Mouse (Mus musculus): ENCODE measurements around the gene Arap1. TPM values are rescaled to one million over a fixed set of nuclear protein-coding genes. Genes with fewer than 3 reads are reported as not detected.

Arap1 gene
- polyA plus RNA-seq, 2 experiments, result 77.1 to 92.6 TPM

GRCm38 (mm10) chr7:101330074-101330840 lies 17.6 kb upstream of the Arap1 start:
- H3K27me3 ChIP-seq (ENCODE audit: control insufficient read depth, insufficient read depth, low read length), result no peaks in the 10 kb centered on the region
- no peak overlapping the region for H3K9ac ChIP-seq (ENCODE audit: low read depth, low read length, severe bottlenecking)
- H3K27ac ChIP-seq (replicated peaks; ENCODE audit: low read depth, low read length), result no peak overlapping the region
- DNase-seq (ENCODE audit: low spot score) (no peak), ATAC-seq (ENCODE audit: low FRiP score, low read depth) (no peak)
- H3K9me3 ChIP-seq (ENCODE audit: control insufficient read depth, low read length), result no peaks in the 10 kb centered on the region
- H3K36me3 ChIP-seq (ENCODE audit: control insufficient read depth, insufficient read depth, low read length), result no peaks in the 10 kb centered on the region
- WGBS, result 64% methylated on average over 10 of the region's 10 CpGs
- no peak overlapping the region for H3K4me3 ChIP-seq (replicated peaks; ENCODE audit: low read length)
- H3K4me1 ChIP-seq (ENCODE audit: control insufficient read depth, insufficient read depth, low read length), result peaks cover 8% of the 10 kb centered on the region
- TF ChIP-seq POLR2A (IDR thresholded peaks at IDR 0.05; ENCODE audit: borderline replicate concordance, extremely low read depth, insufficient read depth, insufficient read length), result no peak
- no peak overlapping the region for H3K4me2 ChIP-seq (replicated peaks; ENCODE audit: low read depth, low read length, severe bottlenecking)

GRCm38 (mm10) chr7:101330841-101331173 lies 17.1 kb upstream of the Arap1 start:
- Histone ChIP-seq H3K4me2 (replicated peaks; ENCODE audit: low read depth, low read length, severe bottlenecking) (no peak overlapping the region), H3K27ac (replicated peaks; ENCODE audit: low read depth, low read length) (no peak overlapping the region), H3K36me3 (ENCODE audit: control insufficient read depth, insufficient read depth, low read length) (no peaks in the 10 kb centered on the region), H3K4me3 (replicated peaks; ENCODE audit: low read length) (no peak overlapping the region), H3K9ac (ENCODE audit: low read depth, low read length, severe bottlenecking) (no peak overlapping the region), H3K4me1 (ENCODE audit: control insufficient read depth, insufficient read depth, low read length) (peaks cover 9% of the 10 kb centered on the region), H3K9me3 (ENCODE audit: control insufficient read depth, low read length) (no peaks in the 10 kb centered on the region), H3K27me3 (ENCODE audit: control insufficient read depth, insufficient read depth, low read length) (no peaks in the 10 kb centered on the region)
- 66% methylated on average over 4 of the region's 4 CpGs for whole genome bisulfite sequencing
- TF ChIP-seq POLR2A (IDR thresholded peaks at IDR 0.05; ENCODE audit: borderline replicate concordance, extremely low read depth, insufficient read depth, insufficient read length), result no peak
- ATAC-seq (ENCODE audit: low FRiP score, low read depth), result no peak
- no peak for DNase-seq (ENCODE audit: low spot score)

- no peak for TF ChIP-seq POLR2A (IDR thresholded peaks at IDR 0.05; ENCODE audit: borderline replicate concordance, extremely low read depth, insufficient read depth, insufficient read length)
- H3K9me3 ChIP-seq (ENCODE audit: control insufficient read depth, low read length), result no peaks in the 10 kb centered on the region
- no peak for ATAC-seq (ENCODE audit: low FRiP score, low read depth)
- WGBS, result 81% methylated on average over 5 of the region's 5 CpGs
- no peak overlapping the region for H3K4me2 ChIP-seq (replicated peaks; ENCODE audit: low read depth, low read length, severe bottlenecking)
- no peak overlapping the region for H3K27ac ChIP-seq (replicated peaks; ENCODE audit: low read depth, low read length)
- peaks cover 9% of the 10 kb centered on the region for H3K4me1 ChIP-seq (ENCODE audit: control insufficient read depth, insufficient read depth, low read length)
- H3K4me3 ChIP-seq (replicated peaks; ENCODE audit: low read length), result no peak overlapping the region
- H3K36me3 ChIP-seq (ENCODE audit: control insufficient read depth, insufficient read depth, low read length), result no peaks in the 10 kb centered on the region
- no peak overlapping the region for H3K9ac ChIP-seq (ENCODE audit: low read depth, low read length, severe bottlenecking)
- DNase-seq (ENCODE audit: low spot score), result no peak
- H3K27me3 ChIP-seq (ENCODE audit: control insufficient read depth, insufficient read depth, low read length), result no peaks in the 10 kb centered on the region
Observed at GRCm38 (mm10) chr7:101332045-101332831, 15.6 kb upstream of the Arap1 start.

- H3K4me2 ChIP-seq (replicated peaks; ENCODE audit: low read depth, low read length, severe bottlenecking), result no peak overlapping the region
- ATAC-seq (ENCODE audit: low FRiP score, low read depth) (no peak), DNase-seq (ENCODE audit: low spot score) (no peak)
- H3K27ac ChIP-seq (replicated peaks; ENCODE audit: low read depth, low read length), result no peak overlapping the region
- H3K9me3 ChIP-seq (ENCODE audit: control insufficient read depth, low read length), result no peaks in the 10 kb centered on the region
- no peak overlapping the region for H3K9ac ChIP-seq (ENCODE audit: low read depth, low read length, severe bottlenecking)
- no peaks in the 10 kb centered on the region for H3K36me3 ChIP-seq (ENCODE audit: control insufficient read depth, insufficient read depth, low read length)
- WGBS, result 70% methylated on average over 2 of the region's 2 CpGs
- peaks cover 7% of the 10 kb centered on the region for H3K4me1 ChIP-seq (ENCODE audit: control insufficient read depth, insufficient read depth, low read length)
- no peak overlapping the region for H3K4me3 ChIP-seq (replicated peaks; ENCODE audit: low read length)
- no peak for TF ChIP-seq POLR2A (IDR thresholded peaks at IDR 0.05; ENCODE audit: borderline replicate concordance, extremely low read depth, insufficient read depth, insufficient read length)
- H3K27me3 ChIP-seq (ENCODE audit: control insufficient read depth, insufficient read depth, low read length), result no peaks in the 10 kb centered on the region
Observed at GRCm38 (mm10) chr7:101335228-101335627, 12.6 kb upstream of the Arap1 start.

GRCm38 (mm10) chr7:101336686-101337085 lies 11.2 kb upstream of the Arap1 start:
- H3K36me3 ChIP-seq (ENCODE audit: control insufficient read depth, insufficient read depth, low read length), result no peaks in the 10 kb centered on the region
- H3K4me2 ChIP-seq (replicated peaks; ENCODE audit: low read depth, low read length, severe bottlenecking), result no peak overlapping the region
- H3K27me3 ChIP-seq (ENCODE audit: control insufficient read depth, insufficient read depth, low read length), result no peaks in the 10 kb centered on the region
- H3K9me3 ChIP-seq (ENCODE audit: control insufficient read depth, low read length), result no peaks in the 10 kb centered on the region
- no peak for DNase-seq (ENCODE audit: low spot score)
- 73% methylated on average over 3 of the region's 3 CpGs for WGBS
- no peak for ATAC-seq (ENCODE audit: low FRiP score, low read depth)
- no peak overlapping the region for H3K9ac ChIP-seq (ENCODE audit: low read depth, low read length, severe bottlenecking)
- H3K27ac ChIP-seq (replicated peaks; ENCODE audit: low read depth, low read length), result no peak overlapping the region
- H3K4me3 ChIP-seq (replicated peaks; ENCODE audit: low read length), result no peak overlapping the region
- no peak for TF ChIP-seq POLR2A (IDR thresholded peaks at IDR 0.05; ENCODE audit: borderline replicate concordance, extremely low read depth, insufficient read depth, insufficient read length)
- peaks cover 7% of the 10 kb centered on the region; the same call in 1 of the 2 replicates for H3K4me1 ChIP-seq (ENCODE audit: control insufficient read depth, insufficient read depth, low read length)

All from limb, embryonic 14.5 days (tissue).